Mouse (Mus musculus) limb, embryonic 12.5 days (tissue): Measurements from ENCODE around the gene Hoxc9. TPM values are rescaled to one million over a fixed set of nuclear protein-coding genes. Genes with fewer than 3 reads are reported as not detected.

Experiments used
- ATAC-seq: fragments of 200-750 bp; cut with Nextera tagmentation; 2 replicates; pipeline ENCODE4 v1.8.0; 2017; ENCODE audit warnings: low read depth, moderate TSS enrichment; ENCODE audit not compliant: insufficient number of reproducible peaks, insufficient read depth, low FRiP score, low TSS enrichment
- H3K27ac ChIP-seq: fragments of 300-500 bp; sonication (generic); 2 replicates; pipeline ENCODE4 v1.5.1; 2016; ENCODE audit warnings: mild to moderate bottlenecking, moderate library complexity
- H3K27me3 ChIP-seq: fragments of 300-500 bp; sonication (generic); 2 replicates; pipeline ENCODE4 v1.6.1; 2016; ENCODE audit warnings: mild to moderate bottlenecking, moderate library complexity
- H3K36me3 ChIP-seq: fragments of 300-500 bp; sonication (generic); 2 replicates; pipeline ENCODE4 v1.6.1; 2016; ENCODE audit warnings: mild to moderate bottlenecking, moderate library complexity
- H3K4me1 ChIP-seq: fragments of 300-500 bp; sonication (generic); replicated peaks from 2 replicates; pipeline ENCODE4 v1.6.1; 2016
- H3K4me2 ChIP-seq: fragments of 300-500 bp; sonication (generic); 2 replicates; pipeline ENCODE4 v1.6.1; 2016; ENCODE audit warnings: mild to moderate bottlenecking, moderate library complexity
- H3K4me3 ChIP-seq: fragments of 300-500 bp; sonication (generic); replicated peaks from 2 replicates; pipeline ENCODE4 v1.5.1; 2016; ENCODE audit warnings: mild to moderate bottlenecking
- H3K9ac ChIP-seq: fragments of 300-500 bp; sonication (generic); replicated peaks from 2 replicates; pipeline ENCODE4 v1.6.1; 2016; ENCODE audit warnings: mild to moderate bottlenecking, moderate library complexity
- H3K9me3 ChIP-seq: fragments of 300-500 bp; sonication (generic); 2 replicates; pipeline ENCODE4 v1.6.1; 2016; ENCODE audit warnings: mild to moderate bottlenecking, moderate library complexity
- WGBS: fragments of 180-500 bp; shearing (Covaris S2); methylation state at CpG from one replicate; pipeline ENCODE4 v1.1.7; 2016; 5-methylcytosine and 5-hydroxymethylcytosine counted together
- polyA plus RNA-seq: library from polyadenylated mRNA; unstranded; fragments of >200 nt; fragmentation: Nextera tagmentation; extraction: Ambion mirVana; gene quantifications from 2 replicates; pipeline ENCODE4 v1.2.1, GENCODE M21; 2016

Hoxc9 gene
- polyA plus RNA-seq, 1 experiment from 2014 or later: 3.6 TPM

- Histone ChIP-seq H3K27ac (no peak overlapping the region), H3K4me3 (peak overlapping the region; percentile 34; the same call in 1 of the 2 replicates), H3K36me3 (no peaks in the 10 kb centered on the region), H3K4me2 (peak overlapping the region; percentile 55), H3K9me3 (no peaks in the 10 kb centered on the region), H3K4me1 (peaks cover 76% of the 10 kb centered on the region), H3K9ac (no peak overlapping the region), H3K27me3 (peaks cover 98% of the 10 kb centered on the region)
- WGBS: 5% methylated on average over 17 of the region's 17 CpGs
- no peak for ATAC-seq
Observed at GRCm38 (mm10) chr15:103013238-103013984, 37.2 kb downstream of the Hoxc9 start.

- H3K4me2 ChIP-seq: peak overlapping the region; percentile 55
- H3K36me3 ChIP-seq: no peaks in the 10 kb centered on the region
- H3K4me1 ChIP-seq: peaks cover 82% of the 10 kb centered on the region
- H3K27me3 ChIP-seq: peaks cover 98% of the 10 kb centered on the region
- ATAC-seq: peak; percentile 70
- no peaks in the 10 kb centered on the region for H3K9me3 ChIP-seq
- H3K9ac ChIP-seq: peak overlapping the region; percentile 42
- peak overlapping the region; percentile 83; the same call in 1 of the 2 replicates for H3K27ac ChIP-seq
- WGBS: under 1% methylated on average over 45 of the region's 57 CpGs
- peak overlapping the region; percentile 34 for H3K4me3 ChIP-seq
Observed at GRCm38 (mm10) chr15:103014166-103015008, 38.1 kb downstream of the Hoxc9 start.

GRCm38 (mm10) chr15:103015009-103015399 is 38.8 kb downstream of the Hoxc9 start:
- Histone ChIP-seq H3K9me3 (no peaks in the 10 kb centered on the region), H3K4me3 (peak overlapping the region; percentile 34), H3K9ac (peak overlapping the region; percentile 42), H3K4me1 (peaks cover 76% of the 10 kb centered on the region), H3K27ac (peak overlapping the region; percentile 83; the same call in 1 of the 2 replicates), H3K4me2 (peak overlapping the region; percentile 55), H3K36me3 (no peaks in the 10 kb centered on the region), H3K27me3 (peaks cover 98% of the 10 kb centered on the region)
- peak; percentile 29 for ATAC-seq
- under 1% methylated on average over 26 of the region's 28 CpGs for WGBS

GRCm38 (mm10) chr15:103015406-103016166 is 39.3 kb downstream of the Hoxc9 start:
- peak overlapping the region; percentile 83; the same call in 1 of the 2 replicates for H3K27ac ChIP-seq
- ATAC-seq: no peak
- H3K9me3 ChIP-seq: no peaks in the 10 kb centered on the region
- peak overlapping the region; percentile 55 for H3K4me2 ChIP-seq
- peaks cover 98% of the 10 kb centered on the region for H3K27me3 ChIP-seq
- H3K4me3 ChIP-seq: peak overlapping the region; percentile 34
- H3K36me3 ChIP-seq: no peaks in the 10 kb centered on the region
- H3K9ac ChIP-seq: peak overlapping the region; percentile 42; the same call in 1 of the 2 replicates
- peaks cover 70% of the 10 kb centered on the region for H3K4me1 ChIP-seq
- WGBS: 5% methylated on average over 19 of the region's 19 CpGs

GRCm38 (mm10) chr15:103018636-103019035 is 42.4 kb downstream of the Hoxc9 start, which contains the start of gene Hoxc4:
TSS of gene Hoxc4 (plus strand) at chr15:103018934.
- H3K9ac ChIP-seq: no peak within 1 kb of the TSS

GRCm38 (mm10) chr15:103020899-103021418 is 44.7 kb downstream of the Hoxc9 start:
- H3K36me3 ChIP-seq: no peaks in the 10 kb centered on the region
- peaks cover 96% of the 10 kb centered on the region for H3K27me3 ChIP-seq
- no peak overlapping the region for H3K4me3 ChIP-seq
- H3K9ac ChIP-seq: no peak overlapping the region
- H3K4me2 ChIP-seq: no peak overlapping the region
- peaks cover 30% of the 10 kb centered on the region for H3K4me1 ChIP-seq
- ATAC-seq: no peak
- no peak overlapping the region for H3K27ac ChIP-seq
- no peaks in the 10 kb centered on the region for H3K9me3 ChIP-seq
- WGBS: 3% methylated on average over 8 of the region's 8 CpGs

More at GRCm38 (mm10) chr15:103018636-103019035, 42.4 kb downstream of the Hoxc9 start, which contains the start of gene Hoxc4:
- Histone ChIP-seq H3K4me3 (no peak within 1 kb of the TSS), H3K27me3 (peaks cover 99% of the 10 kb centered on the region), H3K36me3 (no peaks in the 10 kb centered on the region), H3K27ac (no peak within 1 kb of the TSS), H3K4me1 (peaks cover 52% of the 10 kb centered on the region), H3K4me2 (no peak within 1 kb of the TSS; the same call in 1 of the 2 replicates), H3K9me3 (no peaks in the 10 kb centered on the region)
- 10% methylated on average over 9 of the region's 9 CpGs for WGBS
- no peak for ATAC-seq

- Histone ChIP-seq H3K27ac (no peak overlapping the region), H3K27me3 (peaks cover 96% of the 10 kb centered on the region), H3K36me3 (no peaks in the 10 kb centered on the region), H3K9me3 (no peaks in the 10 kb centered on the region), H3K9ac (no peak overlapping the region), H3K4me3 (no peak overlapping the region), H3K4me2 (no peak overlapping the region), H3K4me1 (peaks cover 28% of the 10 kb centered on the region)
- 16% methylated on average over 8 of the region's 8 CpGs for WGBS
- ATAC-seq: no peak
Observed at GRCm38 (mm10) chr15:103021544-103021943, 45.3 kb downstream of the Hoxc9 start.

GRCm38 (mm10) chr15:103024131-103024530 is 47.9 kb downstream of the Hoxc9 start:
- Histone ChIP-seq H3K9me3 (no peaks in the 10 kb centered on the region), H3K27ac (no peak overlapping the region), H3K4me3 (no peak overlapping the region), H3K9ac (no peak overlapping the region), H3K4me2 (no peak overlapping the region), H3K36me3 (no peaks in the 10 kb centered on the region), H3K27me3 (peaks cover 96% of the 10 kb centered on the region), H3K4me1 (0 out of 2 replicates have a peak, but pooled peaks cover 2% of the 10 kb centered on the region)
- WGBS: 0% methylated on average over 2 of the region's 2 CpGs
- ATAC-seq: no peak

- peak overlapping the region; percentile 12 for H3K4me3 ChIP-seq
- 0 out of 2 replicates have a peak overlapping the region, but pooled peaks have one; percentile 12 for H3K9ac ChIP-seq
- H3K4me1 ChIP-seq: peaks cover 5% of the 10 kb centered on the region; the same call in 1 of the 2 replicates
- peak overlapping the region; percentile 15; the same call in 1 of the 2 replicates for H3K4me2 ChIP-seq
- no peak for ATAC-seq
- WGBS: 3% methylated on average over 43 of the region's 43 CpGs
- no peaks in the 10 kb centered on the region for H3K36me3 ChIP-seq
- H3K9me3 ChIP-seq: no peaks in the 10 kb centered on the region
- H3K27ac ChIP-seq: no peak overlapping the region
- H3K27me3 ChIP-seq: peaks cover 89% of the 10 kb centered on the region
Observed at GRCm38 (mm10) chr15:103027266-103028235, 51.3 kb downstream of the Hoxc9 start.
